Mouse (Mus musculus): ENCODE data around the gene Neil3. TPM values are rescaled to one million over a fixed set of nuclear protein-coding genes. Genes with fewer than 3 reads are reported as not detected.

Neil3 gene
- under 1 TPM; 0.24 to 0.61 TPM for total RNA-seq (2021)

GRCm38 (mm10) chr8:53638495-53639171 lies at the start of gene Neil3:
Gene Neil3 (minus strand): TSS chr8:53639065.
- peak; percentile 82 for DNase-seq
- intact Hi-C loops (cut with DNase I), result no loop called here

DNA sequence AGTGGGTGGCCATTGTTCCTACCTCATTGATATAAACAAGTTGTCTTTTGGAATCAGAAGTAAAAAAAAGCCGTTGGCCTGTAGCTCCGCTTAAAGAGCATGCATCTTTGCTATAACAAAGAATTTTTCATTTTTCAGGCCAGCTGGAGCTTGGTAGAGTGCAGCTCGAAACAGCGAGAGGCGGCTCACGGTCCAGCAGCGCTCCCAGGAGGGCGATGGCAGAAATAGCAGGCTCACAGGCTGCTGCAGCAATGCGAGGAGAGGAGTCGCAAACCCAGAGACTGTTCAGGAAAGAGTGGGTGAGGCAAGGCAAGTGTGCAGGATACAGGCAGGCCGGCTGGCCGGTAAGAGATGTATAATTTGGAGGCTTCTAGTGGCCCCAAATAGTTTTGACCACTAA lies 42.0 kb upstream of the Neil3 start:
- intact Hi-C loops (cut with DNase I), result no loop called here
- DNase-seq, result peak; percentile 9 to 15

GRCm38 (mm10) chr8:53663946-53664345 lies 25.1 kb upstream of the Neil3 start:
- peak; percentile 31 to 65 for DNase-seq
- intact Hi-C loops (cut with DNase I), result loop anchor here (10.0 kb wide), 1 partner anchor 59 kb away; no protein-coding TSS in a partner anchor

DNA sequence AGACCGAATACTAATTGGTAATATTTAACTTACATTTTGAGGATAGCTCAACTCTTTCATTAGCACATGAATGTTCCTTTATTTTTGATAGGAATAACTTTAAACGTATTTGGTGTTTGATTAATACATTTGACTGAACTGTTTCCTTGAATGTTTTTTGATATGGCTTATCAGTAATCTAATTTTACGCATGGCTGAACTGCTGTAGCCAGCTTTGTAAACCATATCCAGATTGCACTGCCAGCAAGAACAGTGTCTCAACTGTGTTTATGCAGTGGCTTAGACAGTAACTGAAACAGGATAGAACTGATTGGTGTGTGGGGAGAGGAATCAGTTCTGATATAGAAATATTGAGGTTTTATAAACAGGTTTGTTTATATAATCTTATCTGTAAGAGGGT lies 22.6 kb upstream of the Neil3 start:
- DNase-seq, result no peak
- intact Hi-C loops (cut with DNase I), result loop anchor here (10.0 kb wide), 1 partner anchor 57 kb away; no protein-coding TSS in a partner anchor

DNA sequence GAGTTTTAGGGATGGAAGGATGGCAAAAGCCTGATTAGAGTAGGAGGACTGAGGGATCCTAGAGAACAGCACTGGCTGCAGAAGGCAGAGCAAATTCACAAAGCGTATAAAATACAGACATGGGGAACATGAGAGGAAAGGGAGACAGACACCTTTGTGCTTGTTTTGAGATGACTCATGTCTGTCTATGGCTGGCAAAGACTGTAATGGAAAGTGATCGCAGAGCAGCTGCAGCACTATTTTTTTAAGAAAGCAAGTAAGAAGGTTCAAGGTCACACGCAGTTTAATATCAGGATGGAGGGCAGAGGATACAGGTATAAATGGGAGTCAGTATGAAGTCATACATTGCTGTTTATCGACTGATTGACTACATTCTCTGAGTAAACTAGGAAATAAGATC lies 8.2 kb downstream of the Neil3 start:
- DNase-seq, result no peak
- intact Hi-C loops (cut with DNase I), result no loop called here

DNA sequence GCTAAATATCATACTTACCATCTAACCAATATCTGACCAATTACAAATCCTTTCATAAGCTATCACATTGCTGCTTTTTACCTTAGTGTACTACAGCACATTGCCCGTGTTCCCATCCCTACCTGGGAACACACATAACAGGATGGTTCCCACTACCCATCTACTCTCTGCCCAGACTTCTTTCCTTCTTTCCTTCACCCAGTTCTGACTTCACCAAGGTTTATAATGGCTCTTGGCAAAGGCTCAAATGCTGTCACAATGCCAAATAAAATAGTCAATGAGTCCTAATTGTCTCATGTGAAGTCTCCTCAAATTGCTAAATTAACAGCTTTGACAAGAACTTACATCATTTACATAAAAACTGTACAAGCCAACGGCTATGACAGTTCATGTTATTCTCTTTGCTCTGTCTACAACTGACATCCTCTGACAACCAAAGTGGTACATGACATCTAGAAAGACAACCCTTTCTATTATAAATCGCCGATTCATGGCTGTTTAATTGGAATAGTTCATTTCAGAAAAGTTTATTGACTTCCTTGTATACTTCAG lies 9.9 kb downstream of the Neil3 start:
- intact Hi-C loops (cut with DNase I), result no loop called here

DNA sequence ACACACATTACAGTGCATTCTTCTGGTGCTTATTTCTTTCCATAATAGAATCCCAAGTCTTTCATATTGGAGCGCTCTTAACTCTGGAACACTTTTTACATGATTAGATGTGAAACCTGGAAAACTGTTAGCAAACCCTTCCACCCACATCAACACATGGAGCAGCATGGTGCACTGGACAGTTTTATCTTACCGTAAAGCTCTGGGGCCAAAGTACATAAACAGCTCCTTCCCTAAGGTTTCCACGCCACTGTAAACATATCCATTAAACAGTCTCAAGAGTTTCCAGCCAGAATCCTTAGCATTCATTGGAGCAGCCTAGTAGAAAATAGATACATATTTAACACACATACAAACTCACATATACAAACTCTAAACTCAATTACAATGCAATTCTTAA lies 15.4 kb downstream of the Neil3 start:
- intact Hi-C loops (cut with DNase I), result no loop called here
- DNase-seq, result no peak

More for the DNA sequence above, 9.9 kb downstream of the Neil3 start:
- DNase-seq, result no peak

DNA sequence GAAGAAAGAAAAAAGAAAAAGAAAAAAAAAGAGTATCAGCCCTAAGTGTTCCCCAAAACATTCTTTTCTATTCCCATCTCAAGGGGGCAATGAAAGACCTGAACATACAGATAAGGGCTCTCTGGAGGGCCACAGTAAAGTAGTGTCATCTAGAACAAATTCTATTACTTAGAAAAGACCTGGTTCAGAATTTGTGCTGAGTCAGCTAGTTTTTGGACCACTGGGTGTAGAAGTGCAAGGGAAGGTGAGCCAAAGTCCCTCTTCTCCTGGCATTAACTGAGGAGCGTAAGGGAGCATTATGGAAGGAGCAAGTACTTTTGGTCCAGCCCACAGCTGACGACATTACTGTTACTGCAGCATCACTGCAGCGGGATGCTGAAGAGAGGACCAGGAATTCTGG lies 19.7 kb downstream of the Neil3 start:
- intact Hi-C loops (cut with DNase I), result no loop called here
- no peak for DNase-seq

GRCm38 (mm10) chr8:53614288-53614646 lies 24.6 kb downstream of the Neil3 start:
- intact Hi-C loops (cut with DNase I), result no loop called here
- DNase-seq, result no peak

DNA sequence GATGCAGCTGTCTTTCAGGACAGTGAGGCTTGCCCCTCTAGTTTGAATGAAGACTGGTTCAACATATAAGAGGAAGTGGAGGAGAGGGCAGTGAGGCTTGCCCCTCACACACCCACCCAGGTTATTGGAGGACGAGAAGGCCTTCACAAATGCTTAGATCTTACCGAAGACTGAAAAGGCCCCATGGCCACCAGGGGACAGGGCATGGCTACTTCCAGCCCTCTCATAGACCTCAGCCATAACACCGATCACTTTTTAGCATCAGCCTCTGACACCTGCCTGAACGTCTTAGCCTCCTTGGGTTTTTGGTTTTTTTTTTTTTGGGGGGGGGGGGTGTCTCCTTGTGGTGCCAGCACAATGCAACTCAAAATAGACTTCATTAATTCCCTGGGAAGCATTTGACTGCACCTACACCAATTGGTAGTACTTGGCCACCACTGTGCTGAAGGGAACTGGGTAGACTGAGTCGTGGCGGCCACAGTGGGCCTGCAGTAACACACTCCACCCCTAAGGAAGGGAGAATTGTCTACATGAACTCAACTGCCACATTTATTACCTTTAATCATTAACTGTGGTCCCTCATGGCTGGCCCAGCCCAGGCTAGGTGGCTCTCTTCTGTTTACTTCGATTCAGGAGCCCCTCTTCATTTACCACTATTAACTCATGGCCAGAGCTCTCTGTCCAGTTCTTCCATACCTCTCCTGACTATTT lies 25.1 kb downstream of the Neil3 start:
- intact Hi-C loops (cut with DNase I), result no loop called here
- no peak for DNase-seq

DNA sequence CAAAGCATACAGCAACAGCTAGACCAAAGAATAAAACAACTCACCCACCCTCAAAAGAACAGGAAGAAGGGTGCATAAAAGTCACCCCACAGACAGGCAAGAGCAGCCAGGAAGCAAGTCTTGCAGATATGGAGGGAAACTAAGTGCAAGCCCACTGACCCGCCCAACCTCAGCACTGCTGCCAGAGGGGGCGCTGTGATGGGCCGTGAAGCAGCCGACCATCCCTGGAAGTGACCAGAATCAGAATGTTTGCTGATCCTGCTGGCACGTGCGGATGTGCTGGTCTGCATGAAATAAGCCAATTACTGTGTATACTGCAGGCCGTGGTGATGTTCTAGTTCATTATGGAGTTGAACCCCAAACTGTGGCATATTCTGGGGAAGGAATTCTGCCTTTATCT lies 26.6 kb downstream of the Neil3 start:
- no peak for DNase-seq

GRCm38 (mm10) chr8:53607040-53607439 lies 31.8 kb downstream of the Neil3 start:
- DNase-seq, result peak in 1 of 2 experiments; percentile 9

More for the DNA sequence above, 26.6 kb downstream of the Neil3 start:
- intact Hi-C loops (cut with DNase I), result no loop called here

DNA sequence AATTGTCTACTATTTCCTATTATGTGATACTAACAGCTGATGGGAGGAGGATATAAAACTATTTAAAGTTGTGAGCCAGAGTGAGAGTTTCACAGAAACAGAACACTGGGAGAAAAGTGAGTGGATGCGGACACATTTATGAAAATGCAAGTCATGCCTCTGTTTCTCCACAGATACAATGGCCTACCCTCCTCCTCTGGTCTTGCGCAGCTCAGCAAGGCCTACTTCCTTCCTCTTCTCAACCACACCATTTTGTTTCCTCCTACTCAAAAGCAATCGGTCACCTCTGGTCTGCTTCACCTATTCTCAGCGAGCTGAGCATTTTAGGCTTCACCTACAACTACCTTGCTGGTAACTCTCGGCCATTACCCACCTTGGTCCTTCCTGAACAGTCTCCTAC lies 34.0 kb downstream of the Neil3 start:
- no peak for DNase-seq
- intact Hi-C loops (cut with DNase I), result loop anchor here (5.0 to 10.0 kb wide), 3 partner anchors 60 to 887 kb away; no protein-coding TSS in a partner anchor

More at GRCm38 (mm10) chr8:53607040-53607439, 31.8 kb downstream of the Neil3 start:
- intact Hi-C loops (cut with DNase I), result loop anchor here (5.0 to 10.0 kb wide), 3 partner anchors 58 to 885 kb away; no protein-coding TSS in a partner anchor

DNA sequence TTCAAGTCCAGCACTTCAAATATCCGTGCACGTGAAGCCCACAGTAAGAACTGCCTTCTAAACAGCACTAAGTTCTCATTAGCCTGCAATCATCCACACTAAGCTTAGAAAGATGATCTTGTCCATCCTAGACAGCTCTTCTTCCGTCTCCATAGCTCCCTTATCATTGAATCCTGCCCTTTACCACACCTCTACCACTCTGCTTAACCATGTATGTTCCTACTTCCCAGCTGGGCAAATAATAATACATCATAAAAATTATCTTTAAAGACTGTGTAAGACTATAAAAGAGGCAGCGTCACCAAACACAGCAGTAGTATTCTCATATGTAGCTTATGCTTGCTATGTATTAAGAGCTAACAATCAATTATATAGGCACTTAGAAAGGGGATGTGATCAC lies 35.2 kb downstream of the Neil3 start:
- intact Hi-C loops (cut with DNase I), result loop anchor here (10.0 kb wide), 2 partner anchors 61 to 551 kb away; no protein-coding TSS in a partner anchor
- DNase-seq, result no peak

GRCm38 (mm10) chr8:53600826-53601225 lies 38.0 kb downstream of the Neil3 start:
- no peak for DNase-seq
- intact Hi-C loops (cut with DNase I), result loop anchor here (10.0 kb wide), 2 partner anchors 64 to 554 kb away; no protein-coding TSS in a partner anchor

GRCm38 (mm10) chr8:53600025-53600811 lies 38.6 kb downstream of the Neil3 start:
- DNase-seq, result no peak
- intact Hi-C loops (cut with DNase I), result loop anchor here (10.0 kb wide), 2 partner anchors 65 to 555 kb away; no protein-coding TSS in a partner anchor

- no peak for DNase-seq
- intact Hi-C loops (cut with DNase I), result no loop called here
These were observed 40.8 kb downstream of the Neil3 start for GRCm38 (mm10) chr8:53598101-53598500.

DNA sequence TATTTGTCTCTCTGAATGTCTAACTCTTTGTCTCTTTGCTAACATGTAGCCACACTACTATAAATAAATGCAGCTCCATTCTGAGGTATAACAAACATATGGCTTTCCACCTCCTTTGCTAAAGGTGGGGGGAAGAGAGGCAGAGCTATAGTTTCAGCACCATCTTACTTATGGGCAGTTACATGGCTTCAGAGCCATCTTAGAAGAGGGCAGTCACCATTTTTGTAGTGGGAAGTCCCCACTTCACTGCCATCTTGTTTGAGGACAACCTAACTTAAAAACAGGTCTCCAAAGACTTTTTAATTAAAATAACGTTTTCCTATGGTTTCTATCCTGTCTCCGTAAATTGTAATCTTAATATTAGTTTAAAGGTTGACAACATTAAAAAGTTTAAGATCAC lies 47.1 kb downstream of the Neil3 start:
- no peak for DNase-seq
- intact Hi-C loops (cut with DNase I), result no loop called here

DNA sequence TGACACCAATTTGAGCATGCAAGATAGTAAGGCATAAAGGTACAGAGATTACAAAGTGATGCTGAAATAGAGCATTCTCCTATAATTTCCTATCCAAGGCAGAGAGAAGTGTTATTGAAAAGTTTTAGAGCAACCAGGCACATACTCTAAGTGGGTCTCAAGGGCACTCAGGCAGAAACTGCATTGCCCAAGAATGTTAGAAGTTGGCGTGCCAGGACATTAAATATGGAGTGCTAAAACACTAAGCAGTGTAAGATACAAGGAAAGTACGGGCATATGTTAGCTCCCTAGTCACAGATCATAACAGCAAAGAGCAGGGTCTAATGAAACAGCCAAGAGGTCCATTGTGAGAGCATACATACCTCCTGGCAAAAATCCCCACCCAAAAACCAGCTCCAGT lies 65.3 kb downstream of the Neil3 start:
- intact Hi-C loops (cut with DNase I), result no loop called here

DNA sequence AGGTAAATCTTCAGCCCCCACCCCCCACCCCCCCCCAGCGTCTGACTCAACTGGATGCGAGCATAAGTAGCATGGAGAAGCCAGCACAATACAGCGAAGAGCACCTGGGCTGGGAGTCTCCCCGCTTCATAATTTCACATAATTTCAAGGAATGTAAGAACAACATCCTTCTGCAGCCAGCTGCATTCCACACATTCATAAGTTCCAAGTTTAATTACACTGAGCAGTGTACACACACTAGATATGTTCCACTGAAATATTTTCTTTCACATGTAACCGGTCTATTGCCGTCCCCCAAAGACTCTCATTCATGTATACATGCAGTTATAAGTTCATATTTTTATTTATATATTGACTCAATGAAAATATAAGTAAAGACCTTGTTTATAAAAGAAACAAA lies 72.6 kb downstream of the Neil3 start:
- no peak for DNase-seq
- intact Hi-C loops (cut with DNase I), result no loop called here

More for the DNA sequence above, 65.3 kb downstream of the Neil3 start:
- no peak for DNase-seq
